Mouse (Mus musculus): ENCODE measurements at regions not wholly inside any gene's neighbourhood (a gene's known extent, or its start where the extent isn't known, plus 50 kb on each side); places are given as distances from the start of the nearest gene placed in this dataset.

DNA sequence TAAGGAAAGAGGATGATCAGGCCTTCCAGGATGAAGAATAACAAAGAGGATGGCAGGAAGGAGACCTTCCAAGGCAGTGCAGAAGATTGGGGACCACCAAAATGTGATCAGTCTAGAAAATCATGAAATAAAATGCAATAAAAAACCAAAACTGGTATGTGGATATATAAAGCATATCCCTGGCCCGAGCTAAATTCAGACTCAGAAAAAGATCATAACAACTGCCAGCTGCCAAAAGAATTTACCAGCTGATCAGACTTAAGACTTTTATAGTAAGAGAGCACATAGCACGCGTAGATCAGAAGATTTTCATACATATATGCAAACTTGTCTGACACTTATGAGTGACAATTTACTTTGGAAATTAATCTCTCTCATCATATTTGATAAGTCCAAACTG lies 767.5 kb upstream of the Zeb2 start:
- Histone ChIP-seq H3K36me3 (ENCODE audit: insufficient read depth, low read length) (no peaks in the 10 kb centered on the region), H3K4me2 (replicated peaks; ENCODE audit: low read depth, low read length) (no peak overlapping the region), H3K9me3 (ENCODE audit: low read length) (no peaks in the 10 kb centered on the region), H3K4me3 (ENCODE audit: low read depth, low read length) (no peak overlapping the region), H3K9ac (replicated peaks; ENCODE audit: low read depth) (no peak overlapping the region), H3K4me1 (ENCODE audit: insufficient read depth, low read depth, low read length) (no peaks in the 10 kb centered on the region), H3K27me3 (replicated peaks; ENCODE audit: insufficient read depth, low read length) (no peaks in the 10 kb centered on the region), H3K27ac (ENCODE audit: low read length) (no peak overlapping the region)
- 74% methylated on average over 3 of the region's 3 CpGs for WGBS
- TF ChIP-seq CTCF (IDR thresholded peaks at IDR 0.05) = no peak
- TF ChIP-seq EP300 (IDR thresholded peaks at IDR 0.05) = no peak
- DNase-seq (ENCODE audit: low spot score) = no peak
- no peak for ATAC-seq

DNA sequence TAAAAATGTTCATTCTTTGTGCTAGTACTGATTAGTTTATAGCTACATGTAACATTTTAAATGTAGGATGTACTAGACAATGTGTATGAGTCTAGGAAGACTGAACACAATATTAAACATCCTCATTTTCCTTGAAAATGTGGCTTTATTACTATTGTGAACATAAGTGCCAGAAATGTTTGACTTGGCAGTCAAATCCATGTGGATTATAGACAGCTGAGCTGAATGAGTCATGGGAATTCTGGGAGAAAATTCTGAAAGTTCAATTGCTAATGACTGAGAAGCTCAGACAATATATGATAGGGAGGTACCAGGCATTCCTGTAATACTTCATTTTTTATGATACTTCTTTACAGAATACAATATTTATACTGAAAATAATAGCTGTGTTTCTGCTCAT lies 761.5 kb upstream of the Zeb2 start:
- DNase-seq (ENCODE audit: low spot score) (no peak), ATAC-seq (no peak)
- no peak overlapping the region for H3K4me2 ChIP-seq (replicated peaks; ENCODE audit: low read depth, low read length)
- no peak for TF ChIP-seq EP300 (IDR thresholded peaks at IDR 0.05)
- no peak for TF ChIP-seq CTCF (IDR thresholded peaks at IDR 0.05)
- H3K27me3 ChIP-seq (replicated peaks; ENCODE audit: insufficient read depth, low read length) = no peaks in the 10 kb centered on the region
- no peaks in the 10 kb centered on the region for H3K4me1 ChIP-seq (ENCODE audit: insufficient read depth, low read depth, low read length)
- no peak overlapping the region for H3K9ac ChIP-seq (replicated peaks; ENCODE audit: low read depth)
- H3K9me3 ChIP-seq (ENCODE audit: low read length) = no peaks in the 10 kb centered on the region
- H3K36me3 ChIP-seq (ENCODE audit: insufficient read depth, low read length) = no peaks in the 10 kb centered on the region
- no peak overlapping the region for H3K4me3 ChIP-seq (ENCODE audit: low read depth, low read length)
- no peak overlapping the region for H3K27ac ChIP-seq (ENCODE audit: low read length)

DNA sequence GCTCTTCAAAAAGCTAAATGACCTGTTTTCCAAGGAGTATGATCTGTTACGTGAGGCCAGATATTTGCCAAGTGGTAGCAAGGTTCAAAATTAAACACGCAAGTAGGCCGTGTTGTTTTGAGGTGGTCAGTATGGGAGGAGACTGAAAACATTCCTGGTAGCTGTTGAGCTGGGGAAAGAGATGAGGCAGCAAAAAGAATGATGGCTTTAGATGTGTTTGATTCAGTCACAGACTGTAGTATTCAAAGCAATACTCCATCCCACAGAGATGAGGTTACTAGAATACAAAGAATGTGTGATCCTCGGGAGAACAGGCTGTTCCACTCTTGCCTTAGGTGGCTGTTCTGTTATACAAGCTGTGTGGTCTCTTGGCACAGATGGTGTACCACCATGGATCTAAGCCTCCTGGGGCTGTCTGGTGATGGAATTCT lies 742.7 kb upstream of the Zeb2 start:
- 49% methylated on average over 4 of the region's 4 CpGs for WGBS
- H3K27me3 ChIP-seq (replicated peaks; ENCODE audit: insufficient read depth, low read length) = no peaks in the 10 kb centered on the region
- no peak overlapping the region for H3K4me2 ChIP-seq (replicated peaks; ENCODE audit: low read depth, low read length)
- H3K9me3 ChIP-seq (ENCODE audit: low read length) = no peaks in the 10 kb centered on the region
- no peaks in the 10 kb centered on the region for H3K4me1 ChIP-seq (ENCODE audit: insufficient read depth, low read depth, low read length)
- no peaks in the 10 kb centered on the region for H3K36me3 ChIP-seq (ENCODE audit: insufficient read depth, low read length)
- ATAC-seq = peak; percentile 94
- H3K27ac ChIP-seq (ENCODE audit: low read length) = 0 out of 2 replicates have a peak overlapping the region, but pooled peaks have one; percentile 9
- H3K9ac ChIP-seq (replicated peaks; ENCODE audit: low read depth) = no peak overlapping the region
- TF ChIP-seq EP300 (IDR thresholded peaks at IDR 0.05) = peak; percentile 82
- no peak for TF ChIP-seq CTCF (IDR thresholded peaks at IDR 0.05)
- no peak overlapping the region for H3K4me3 ChIP-seq (ENCODE audit: low read depth, low read length)
- DNase-seq (ENCODE audit: low spot score) = peak; percentile 79

DNA sequence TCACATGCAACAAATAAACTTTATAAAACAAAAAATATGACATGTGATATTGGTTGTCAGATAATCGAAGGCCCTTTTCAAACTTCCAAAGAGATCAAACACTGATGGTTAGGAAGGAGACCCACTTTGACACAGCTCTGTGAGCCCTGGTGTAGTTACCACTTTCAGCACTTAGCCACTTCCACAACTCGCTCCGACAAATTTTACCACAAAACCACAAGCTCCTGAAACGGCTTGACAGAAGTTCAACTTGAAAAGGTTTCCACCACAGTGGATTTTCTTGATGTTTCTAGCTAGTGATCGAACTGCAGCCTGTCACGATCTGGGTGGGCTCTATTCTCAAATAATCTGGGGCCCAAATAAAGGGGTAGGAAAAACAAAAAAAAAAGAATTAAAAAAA lies 742.2 kb upstream of the Zeb2 start:
- Histone ChIP-seq H3K9me3 (ENCODE audit: low read length) (no peaks in the 10 kb centered on the region), H3K27me3 (replicated peaks; ENCODE audit: insufficient read depth, low read length) (no peaks in the 10 kb centered on the region), H3K4me2 (replicated peaks; ENCODE audit: low read depth, low read length) (no peak overlapping the region), H3K36me3 (ENCODE audit: insufficient read depth, low read length) (no peaks in the 10 kb centered on the region), H3K4me1 (ENCODE audit: insufficient read depth, low read depth, low read length) (no peaks in the 10 kb centered on the region), H3K4me3 (ENCODE audit: low read depth, low read length) (no peak overlapping the region), H3K9ac (replicated peaks; ENCODE audit: low read depth) (no peak overlapping the region), H3K27ac (ENCODE audit: low read length) (peak overlapping the region; percentile 9; the same call in 1 of the 2 replicates)
- DNase-seq (ENCODE audit: low spot score) (no peak), ATAC-seq (no peak)
- no peak for TF ChIP-seq EP300 (IDR thresholded peaks at IDR 0.05)
- no peak for TF ChIP-seq CTCF (IDR thresholded peaks at IDR 0.05)
- 60% methylated on average over 6 of the region's 6 CpGs for WGBS

DNA sequence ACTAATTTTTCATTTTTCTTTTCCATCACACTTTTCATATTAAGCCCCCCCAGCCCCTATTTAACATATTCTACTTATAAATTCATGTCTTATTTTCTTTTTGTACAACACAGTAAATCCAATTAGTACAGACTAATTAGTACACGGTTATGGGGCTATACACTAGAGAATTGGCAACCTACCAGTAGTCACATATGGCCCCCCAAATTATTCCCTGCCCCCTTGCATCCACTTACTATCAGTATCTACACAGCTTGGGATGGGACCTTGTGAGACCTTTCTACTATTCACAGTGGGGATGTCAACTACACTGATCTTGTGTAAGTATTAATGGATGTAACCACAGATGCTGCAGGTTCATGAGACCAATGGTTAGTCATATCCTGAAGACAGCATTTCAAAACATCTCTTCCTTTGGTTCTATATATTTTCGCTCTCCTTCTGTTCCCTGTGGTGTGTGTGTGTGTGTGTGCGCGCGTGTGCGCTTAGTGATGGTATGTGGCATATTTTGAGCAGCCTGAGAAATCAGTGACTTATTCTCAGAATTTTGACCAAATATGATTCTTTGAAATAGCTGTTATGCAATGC lies 732.9 kb upstream of the Zeb2 start:
- no peak overlapping the region for H3K9ac ChIP-seq (replicated peaks; ENCODE audit: low read depth)
- H3K4me3 ChIP-seq (ENCODE audit: low read depth, low read length) = no peak overlapping the region
- no peak for DNase-seq (ENCODE audit: low spot score)
- H3K36me3 ChIP-seq (ENCODE audit: insufficient read depth, low read length) = no peaks in the 10 kb centered on the region
- no peaks in the 10 kb centered on the region for H3K9me3 ChIP-seq (ENCODE audit: low read length)
- no peak overlapping the region for H3K27ac ChIP-seq (ENCODE audit: low read length)
- no peaks in the 10 kb centered on the region for H3K27me3 ChIP-seq (replicated peaks; ENCODE audit: insufficient read depth, low read length)
- H3K4me1 ChIP-seq (ENCODE audit: insufficient read depth, low read depth, low read length) = no peaks in the 10 kb centered on the region
- ATAC-seq = no peak
- TF ChIP-seq CTCF (IDR thresholded peaks at IDR 0.05) (no peak), EP300 (IDR thresholded peaks at IDR 0.05) (no peak)
- 93% methylated on average over 6 of the region's 6 CpGs for WGBS
- no peak overlapping the region for H3K4me2 ChIP-seq (replicated peaks; ENCODE audit: low read depth, low read length)

DNA sequence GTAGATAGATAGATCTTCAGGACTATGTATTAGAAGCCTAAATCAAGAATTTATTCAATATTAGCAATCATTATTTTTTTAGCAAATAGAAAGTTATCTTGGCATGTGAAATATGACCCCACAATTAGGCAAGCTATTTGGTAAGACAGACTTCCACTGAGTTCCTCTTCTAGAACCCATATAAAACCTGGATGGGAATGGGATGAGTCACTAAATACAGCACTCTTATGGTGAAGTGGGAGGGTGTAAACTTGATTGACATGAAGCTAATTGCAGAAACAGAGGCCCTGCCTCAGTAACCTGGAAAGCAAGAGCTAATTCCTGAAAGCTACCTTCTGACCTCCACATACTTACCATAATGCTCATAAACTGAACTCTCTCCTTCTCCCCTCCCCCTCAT lies 723.2 kb upstream of the Zeb2 start:
- Histone ChIP-seq H3K9me3 (ENCODE audit: low read length) (no peaks in the 10 kb centered on the region), H3K4me2 (replicated peaks; ENCODE audit: low read depth, low read length) (no peak overlapping the region), H3K27me3 (replicated peaks; ENCODE audit: insufficient read depth, low read length) (no peaks in the 10 kb centered on the region), H3K27ac (ENCODE audit: low read length) (no peak overlapping the region), H3K9ac (replicated peaks; ENCODE audit: low read depth) (no peak overlapping the region), H3K4me1 (ENCODE audit: insufficient read depth, low read depth, low read length) (no peaks in the 10 kb centered on the region), H3K36me3 (ENCODE audit: insufficient read depth, low read length) (no peaks in the 10 kb centered on the region), H3K4me3 (ENCODE audit: low read depth, low read length) (no peak overlapping the region)
- TF ChIP-seq CTCF (IDR thresholded peaks at IDR 0.05) (no peak), EP300 (IDR thresholded peaks at IDR 0.05) (no peak)
- no peak for ATAC-seq
- DNase-seq (ENCODE audit: low spot score) = no peak

Measured in lung, postnatal 0 days (tissue).